ENCODE assay signal across 8 mouse cellular contexts in genomic region chr12:52097049-52097649, GRCm38 (mm10). TPM values are rescaled to one million over a fixed set of nuclear protein-coding genes. Genes with fewer than 3 reads are reported as not detected.
A peak's percentile ranks its signal among the peaks of the same experiment; 100 is the strongest.
DNase-seq lines count a peak whose midpoint lies in the region; ATAC-seq and TF ChIP-seq lines count a peak whose summit lies in the region.

No protein-coding gene starts in this region.

- H3K4me2 ChIP-seq in kidney, postnatal 0 days (ENCODE audit: low read length) = peak overlapping the region; percentile 60
- H3K4me2 ChIP-seq in embryonic facial prominence, embryonic 11.5 days (ENCODE audit: low read depth, low read length) = no peak overlapping the region
- peak overlapping the region; percentile 93 for H3K4me2 ChIP-seq in myocyte (ENCODE audit: low read depth)

- peak overlapping the region; percentile 56 for H3ac ChIP-seq in myocyte (ENCODE audit: control insufficient read depth, insufficient read length)

- H3K79me2 ChIP-seq in myocyte (ENCODE audit: control insufficient read depth, insufficient read depth) = no peaks in the 10 kb centered on the region

- peak; percentile 71 for ATAC-seq in kidney, postnatal 0 days (replicated peaks; ENCODE audit: low FRiP score, low read depth)
- peak; percentile 75; the same call in 1 of the 2 replicates for ATAC-seq in embryonic facial prominence, embryonic 11.5 days (replicated peaks; ENCODE audit: insufficient number of reproducible peaks, low FRiP score, low TSS enrichment, low read depth)
- ATAC-seq in inflammation-experienced regulatory T-cells, adult 6 months = peak; percentile 15

- DNase-seq in kidney, postnatal 0 days (ENCODE audit: low spot score) = no peak
- DNase-seq in kidney, postnatal 25 days = no peak
- no peak for DNase-seq in embryonic facial prominence, embryonic 11.5 days (ENCODE audit: low spot score)
- DNase-seq in gastrocnemius, postnatal 14 days = no peak
- no peak for DNase-seq in layer of hippocampus, postnatal 36 days
- no peak for DNase-seq in spleen, postnatal 36 days (ENCODE audit: low spot score in 2 of 2)

- WGBS in kidney, postnatal 0 days = 71% methylated on average over 13 of the region's 13 CpGs
- WGBS in embryonic facial prominence, embryonic 11.5 days = 74% methylated on average over 13 of the region's 13 CpGs

- intact Hi-C loops in gastrocnemius, postnatal 14 days (cut with DNase I; ENCODE audit: low total_unique reads) = no loop called here

- TF ChIP-seq POLR2A in myocyte (IDR thresholded peaks at IDR 0.05; ENCODE audit: insufficient read length, low read depth) = no peak

- H3K4me3 ChIP-seq in kidney, postnatal 0 days (replicated peaks; ENCODE audit: low read depth, low read length) = peak overlapping the region; percentile 97
- peak overlapping the region; percentile 70; the same call in 1 of the 2 replicates for H3K4me3 ChIP-seq in embryonic facial prominence, embryonic 11.5 days (ENCODE audit: low read depth, low read length)
- H3K4me3 ChIP-seq in myocyte = peak overlapping the region; percentile 29

- H3K36me3 ChIP-seq in kidney, postnatal 0 days (ENCODE audit: insufficient read depth, low read length) = no peaks in the 10 kb centered on the region
- no peaks in the 10 kb centered on the region for H3K36me3 ChIP-seq in embryonic facial prominence, embryonic 11.5 days (replicated peaks; ENCODE audit: control insufficient read depth, insufficient read depth, low read depth, low read length)
- H3K36me3 ChIP-seq in myocyte (ENCODE audit: control insufficient read depth, insufficient read depth) = no peaks in the 10 kb centered on the region

- no peak overlapping the region for H3K27ac ChIP-seq in kidney, postnatal 0 days
- H3K27ac ChIP-seq in embryonic facial prominence, embryonic 11.5 days (replicated peaks; ENCODE audit: low read depth, low read length) = no peak overlapping the region

- H3K9ac ChIP-seq in kidney, postnatal 0 days (ENCODE audit: low read depth, low read length) = no peak overlapping the region
- no peak overlapping the region for H3K9ac ChIP-seq in embryonic facial prominence, embryonic 11.5 days (replicated peaks; ENCODE audit: low read length)

- H3K9me3 ChIP-seq in kidney, postnatal 0 days (replicated peaks; ENCODE audit: low read length) = no peaks in the 10 kb centered on the region
- H3K9me3 ChIP-seq in embryonic facial prominence, embryonic 11.5 days (replicated peaks; ENCODE audit: control insufficient read depth, low read length) = no peaks in the 10 kb centered on the region

- no peaks in the 10 kb centered on the region for H3K27me3 ChIP-seq in kidney, postnatal 0 days (ENCODE audit: insufficient read depth, low read length)
- H3K27me3 ChIP-seq in embryonic facial prominence, embryonic 11.5 days (ENCODE audit: control insufficient read depth, insufficient read depth, low read length) = no peaks in the 10 kb centered on the region
- H3K27me3 ChIP-seq in myocyte (ENCODE audit: control insufficient read depth, insufficient read depth, insufficient read length) = no peaks in the 10 kb centered on the region

- TF ChIP-seq CTCF in kidney, postnatal 0 days (IDR thresholded peaks at IDR 0.05; ENCODE audit: low read depth) = no peak

- no peaks in the 10 kb centered on the region for H3K4me1 ChIP-seq in kidney, postnatal 0 days (replicated peaks; ENCODE audit: insufficient read depth, low read length)
- H3K4me1 ChIP-seq in embryonic facial prominence, embryonic 11.5 days (ENCODE audit: control insufficient read depth, insufficient read depth, low read length) = no peaks in the 10 kb centered on the region

TF ChIP-seq in myocyte, 11 proteins besides CTCF, POLR2A, EP300 and RAD21:
- TF ChIP-seq E2F4 (IDR thresholded peaks at IDR 0.05; ENCODE audit: insufficient read depth) = no peak
- no peak for TF ChIP-seq TCF12 (IDR thresholded peaks at IDR 0.05; ENCODE audit: insufficient read depth, poor library complexity, severe bottlenecking)
TF ChIP-seq in myocyte: peak in this region for 0.

RNA-seq across cellular contexts. Expression of gene Nubpl, which starts 0.4 kb away (rescaled TPM):
- polyA plus RNA-seq in kidney, postnatal 0 days (2015; fragmentation: Nextera tagmentation; extraction: Ambion mirVana) = 13.8 and 14.7 TPM in 2 replicates
- polyA plus RNA-seq in embryonic facial prominence, embryonic 11.5 days (2014; fragmentation: Nextera tagmentation; extraction: Ambion mirVana) = 15.1 and 15.2 TPM in 2 replicates
- polyA plus RNA-seq in inflammation-experienced regulatory T-cells, adult 6 months (2017; shearing (Covaris generic)) = 1 to 10 TPM; 3.8 to 6.7 (median 6.6) TPM
- 6.6 TPM for polyA plus RNA-seq in myocyte (2012; fragmentation: generic; extraction: Trizol)
- total RNA-seq in gastrocnemius, postnatal 14 days (2021) = 1 to 10 TPM; 3.3 to 3.7 TPM
- 1 to 10 TPM; 5.5 to 6.1 TPM for total RNA-seq in layer of hippocampus, postnatal 36 days (2021)

Comparison
In these comparisons a context has a peak if more than half of its experiments do, and no peak if none do; other contexts are left out.
1. ATAC-seq: peak in every context shown above with its lines; median percentile 75 in embryonic facial prominence, embryonic 11.5 days; 71 in kidney, postnatal 0 days; 15 in inflammation-experienced regulatory T-cells, adult 6 months.
2. H3K4me3 ChIP-seq: peak in every context shown above with its lines; median percentile 97 in kidney, postnatal 0 days; 70 in embryonic facial prominence, embryonic 11.5 days; 29 in myocyte.